Mouse (Mus musculus): ENCODE data around the gene March8.

GRCm38 (mm10) chr6:116389481-116389880 lies 51.7 kb downstream of the March8 start:
- TF ChIP-seq CTCF (IDR thresholded peaks at IDR 0.05; ENCODE audit: control insufficient read depth, insufficient read depth, insufficient read length): no peak
- TF ChIP-seq CEBPB (IDR thresholded peaks at IDR 0.05; ENCODE audit: low read depth): no peak
- TF ChIP-seq USF1 (IDR thresholded peaks at IDR 0.05; ENCODE audit: low read depth): no peak
- TF ChIP-seq MYOG (IDR thresholded peaks at IDR 0.05; ENCODE audit: control insufficient read depth, extremely low read depth, insufficient read length): no peak
- no peak for TF ChIP-seq MAX (IDR thresholded peaks at IDR 0.05)
- no peak for TF ChIP-seq MYOD1 (IDR thresholded peaks at IDR 0.05; ENCODE audit: control insufficient read depth, insufficient read length, low read depth)
- no peak for TF ChIP-seq FOSL1 (IDR thresholded peaks at IDR 0.05; ENCODE audit: insufficient read depth, low read length, poor library complexity, severe bottlenecking)

Data from C2C12 (cell line).